Mouse (Mus musculus): Measurements from ENCODE around the gene Lypd3. TPM values are rescaled to one million over a fixed set of nuclear protein-coding genes. Genes with fewer than 3 reads are reported as not detected.
A peak's percentile ranks its signal among the peaks of the same experiment; 100 is the strongest.

The Lypd3 gene
- polyA plus RNA-seq, 1 experiment from 2014 or later, result 0.27 TPM

- no peaks in the 10 kb centered on the region for H3K36me3 ChIP-seq (replicated peaks; ENCODE audit: control insufficient read depth, insufficient read depth)
- no peak overlapping the region for H3K9ac ChIP-seq
- no peaks in the 10 kb centered on the region for H3K9me3 ChIP-seq (ENCODE audit: control insufficient read depth, low read length)
- H3K4me3 ChIP-seq (replicated peaks; ENCODE audit: low read length), result no peak overlapping the region
- H3K27ac ChIP-seq, result no peak overlapping the region
- 69% methylated on average over 7 of the region's 7 CpGs for WGBS
- no peaks in the 10 kb centered on the region for H3K4me1 ChIP-seq (replicated peaks; ENCODE audit: control insufficient read depth, insufficient read depth, low read length)
- peaks cover 17% of the 10 kb centered on the region for H3K27me3 ChIP-seq (ENCODE audit: control insufficient read depth, insufficient read depth, low read length)
- DNase-seq (ENCODE audit: low spot score) (no peak), ATAC-seq (ENCODE audit: low FRiP score) (no peak)
- H3K4me2 ChIP-seq (replicated peaks), result no peak overlapping the region
These were observed 8.6 kb downstream of the Lypd3 start for GRCm38 (mm10) chr7:24644996-24645395.

GRCm38 (mm10) chr7:24646486-24646885 lies 10.1 kb downstream of the Lypd3 start:
- no peak for ATAC-seq (ENCODE audit: low FRiP score)
- H3K9me3 ChIP-seq (ENCODE audit: control insufficient read depth, low read length), result no peaks in the 10 kb centered on the region
- H3K36me3 ChIP-seq (replicated peaks; ENCODE audit: control insufficient read depth, insufficient read depth), result no peaks in the 10 kb centered on the region
- no peak overlapping the region for H3K4me3 ChIP-seq (replicated peaks; ENCODE audit: low read length)
- no peak overlapping the region for H3K4me2 ChIP-seq (replicated peaks)
- peaks cover 3% of the 10 kb centered on the region; the same call in 1 of the 2 replicates for H3K27me3 ChIP-seq (ENCODE audit: control insufficient read depth, insufficient read depth, low read length)
- no peaks in the 10 kb centered on the region for H3K4me1 ChIP-seq (replicated peaks; ENCODE audit: control insufficient read depth, insufficient read depth, low read length)
- no peak overlapping the region for H3K27ac ChIP-seq
- WGBS, result 78% methylated on average over 7 of the region's 7 CpGs
- DNase-seq (ENCODE audit: low spot score), result no peak
- no peak overlapping the region for H3K9ac ChIP-seq

- Histone ChIP-seq H3K9ac (no peak overlapping the region), H3K4me1 (replicated peaks; ENCODE audit: control insufficient read depth, insufficient read depth, low read length) (no peaks in the 10 kb centered on the region), H3K4me3 (replicated peaks; ENCODE audit: low read length) (no peak overlapping the region), H3K27ac (no peak overlapping the region), H3K9me3 (ENCODE audit: control insufficient read depth, low read length) (no peaks in the 10 kb centered on the region), H3K36me3 (replicated peaks; ENCODE audit: control insufficient read depth, insufficient read depth) (no peaks in the 10 kb centered on the region), H3K4me2 (replicated peaks) (no peak overlapping the region), H3K27me3 (ENCODE audit: control insufficient read depth, insufficient read depth, low read length) (no peaks in the 10 kb centered on the region)
- peak; percentile 50 for DNase-seq (ENCODE audit: low spot score)
- WGBS, result 27% methylated on average over 7 of the region's 7 CpGs
- no peak for ATAC-seq (ENCODE audit: low FRiP score)
These were observed 17.3 kb downstream of the Lypd3 start for GRCm38 (mm10) chr7:24653681-24654080.

GRCm38 (mm10) chr7:24659737-24660357 lies 23.5 kb downstream of the Lypd3 start:
- ATAC-seq (ENCODE audit: low FRiP score) (no peak), DNase-seq (ENCODE audit: low spot score) (no peak)
- no peaks in the 10 kb centered on the region for H3K27me3 ChIP-seq (ENCODE audit: control insufficient read depth, insufficient read depth, low read length)
- H3K36me3 ChIP-seq (replicated peaks; ENCODE audit: control insufficient read depth, insufficient read depth), result no peaks in the 10 kb centered on the region
- WGBS, result 58% methylated on average over 12 of the region's 12 CpGs
- no peak overlapping the region for H3K4me2 ChIP-seq (replicated peaks)
- no peak overlapping the region for H3K4me3 ChIP-seq (replicated peaks; ENCODE audit: low read length)
- no peaks in the 10 kb centered on the region for H3K9me3 ChIP-seq (ENCODE audit: control insufficient read depth, low read length)
- H3K27ac ChIP-seq, result no peak overlapping the region
- no peak overlapping the region for H3K9ac ChIP-seq
- H3K4me1 ChIP-seq (replicated peaks; ENCODE audit: control insufficient read depth, insufficient read depth, low read length), result no peaks in the 10 kb centered on the region

- no peaks in the 10 kb centered on the region for H3K27me3 ChIP-seq (ENCODE audit: control insufficient read depth, insufficient read depth, low read length)
- H3K27ac ChIP-seq, result no peak overlapping the region
- no peaks in the 10 kb centered on the region for H3K9me3 ChIP-seq (ENCODE audit: control insufficient read depth, low read length)
- no peaks in the 10 kb centered on the region for H3K4me1 ChIP-seq (replicated peaks; ENCODE audit: control insufficient read depth, insufficient read depth, low read length)
- no peak overlapping the region for H3K4me2 ChIP-seq (replicated peaks)
- no peak overlapping the region for H3K9ac ChIP-seq
- no peak for DNase-seq (ENCODE audit: low spot score)
- no peak for ATAC-seq (ENCODE audit: low FRiP score)
- H3K36me3 ChIP-seq (replicated peaks; ENCODE audit: control insufficient read depth, insufficient read depth), result no peaks in the 10 kb centered on the region
- H3K4me3 ChIP-seq (replicated peaks; ENCODE audit: low read length), result no peak overlapping the region
- WGBS, result 74% methylated on average over 17 of the region's 17 CpGs
These were observed 25.0 kb downstream of the Lypd3 start for GRCm38 (mm10) chr7:24661118-24661904.

GRCm38 (mm10) chr7:24662575-24662974 lies 26.2 kb downstream of the Lypd3 start:
- H3K36me3 ChIP-seq (replicated peaks; ENCODE audit: control insufficient read depth, insufficient read depth), result no peaks in the 10 kb centered on the region
- no peak overlapping the region for H3K4me3 ChIP-seq (replicated peaks; ENCODE audit: low read length)
- no peaks in the 10 kb centered on the region for H3K9me3 ChIP-seq (ENCODE audit: control insufficient read depth, low read length)
- H3K9ac ChIP-seq, result no peak overlapping the region
- no peaks in the 10 kb centered on the region for H3K4me1 ChIP-seq (replicated peaks; ENCODE audit: control insufficient read depth, insufficient read depth, low read length)
- WGBS, result 16% methylated on average over 8 of the region's 8 CpGs
- H3K27me3 ChIP-seq (ENCODE audit: control insufficient read depth, insufficient read depth, low read length), result no peaks in the 10 kb centered on the region
- DNase-seq (ENCODE audit: low spot score) (peak; percentile 91), ATAC-seq (ENCODE audit: low FRiP score) (peak; percentile 64; the same call in 1 of the 2 replicates)
- H3K4me2 ChIP-seq (replicated peaks), result no peak overlapping the region
- H3K27ac ChIP-seq, result no peak overlapping the region

GRCm38 (mm10) chr7:24664301-24664700 lies 28.0 kb downstream of the Lypd3 start:
- ATAC-seq (ENCODE audit: low FRiP score) (no peak), DNase-seq (ENCODE audit: low spot score) (no peak)
- H3K27ac ChIP-seq, result no peak overlapping the region
- H3K4me1 ChIP-seq (replicated peaks; ENCODE audit: control insufficient read depth, insufficient read depth, low read length), result no peaks in the 10 kb centered on the region
- no peaks in the 10 kb centered on the region for H3K27me3 ChIP-seq (ENCODE audit: control insufficient read depth, insufficient read depth, low read length)
- no peak overlapping the region for H3K4me2 ChIP-seq (replicated peaks)
- no peaks in the 10 kb centered on the region for H3K36me3 ChIP-seq (replicated peaks; ENCODE audit: control insufficient read depth, insufficient read depth)
- no peak overlapping the region for H3K9ac ChIP-seq
- H3K4me3 ChIP-seq (replicated peaks; ENCODE audit: low read length), result no peak overlapping the region
- WGBS, result 46% methylated on average over 8 of the region's 8 CpGs
- no peaks in the 10 kb centered on the region for H3K9me3 ChIP-seq (ENCODE audit: control insufficient read depth, low read length)

- Histone ChIP-seq H3K27ac (no peak overlapping the region), H3K36me3 (replicated peaks; ENCODE audit: control insufficient read depth, insufficient read depth) (no peaks in the 10 kb centered on the region), H3K4me1 (replicated peaks; ENCODE audit: control insufficient read depth, insufficient read depth, low read length) (no peaks in the 10 kb centered on the region), H3K4me3 (replicated peaks; ENCODE audit: low read length) (no peak overlapping the region), H3K27me3 (ENCODE audit: control insufficient read depth, insufficient read depth, low read length) (no peaks in the 10 kb centered on the region), H3K9ac (no peak overlapping the region), H3K9me3 (ENCODE audit: control insufficient read depth, low read length) (no peaks in the 10 kb centered on the region), H3K4me2 (replicated peaks) (no peak overlapping the region)
- WGBS, result 74% methylated on average over 9 of the region's 9 CpGs
- DNase-seq (ENCODE audit: low spot score) (no peak), ATAC-seq (ENCODE audit: low FRiP score) (no peak)
These were observed 28.6 kb downstream of the Lypd3 start for GRCm38 (mm10) chr7:24664959-24665358.

- Histone ChIP-seq H3K27ac (no peak overlapping the region), H3K9ac (no peak overlapping the region), H3K36me3 (replicated peaks; ENCODE audit: control insufficient read depth, insufficient read depth) (no peaks in the 10 kb centered on the region), H3K9me3 (ENCODE audit: control insufficient read depth, low read length) (no peaks in the 10 kb centered on the region), H3K27me3 (ENCODE audit: control insufficient read depth, insufficient read depth, low read length) (no peaks in the 10 kb centered on the region), H3K4me3 (replicated peaks; ENCODE audit: low read length) (no peak overlapping the region), H3K4me1 (replicated peaks; ENCODE audit: control insufficient read depth, insufficient read depth, low read length) (no peaks in the 10 kb centered on the region), H3K4me2 (replicated peaks) (no peak overlapping the region)
- no peak for DNase-seq (ENCODE audit: low spot score)
- ATAC-seq (ENCODE audit: low FRiP score), result no peak
- 91% methylated on average over 23 of the region's 23 CpGs for WGBS
These were observed 35.6 kb downstream of the Lypd3 start for GRCm38 (mm10) chr7:24671944-24672439.
